Mouse (Mus musculus) T-helper 17 cell (primary cell): Measurements from ENCODE around the gene Prr15l.

Source experiments
- in situ Hi-C, 2 experiments: fragments of 300-600 bp; cut with MboI, MseI; formaldehyde crosslinking; loops; 1 replicate in 1 of 2; 2 replicates in 1 of 2; pipeline ENCODE4 v1.15.1; 2025; ENCODE audit warnings: high pct_unique_total_duplicates in 2 of 2

Gene Prr15l

GRCm38 (mm10) chr11:96916885-96917396 lies 11.0 kb upstream of the Prr15l start:
- in situ Hi-C loops, result loop anchor here in 1 of 2 experiments (5.0 kb wide), 1 partner anchor 105 kb away; no protein-coding TSS in a partner anchor

- in situ Hi-C loops, result loop anchor here in 1 of 2 experiments (5.0 kb wide), 1 partner anchor 105 kb away; no protein-coding TSS in a partner anchor
Measured at GRCm38 (mm10) chr11:96917415-96917814, 10.5 kb upstream of the Prr15l start.

GRCm38 (mm10) chr11:96919003-96919402 lies 8.9 kb upstream of the Prr15l start:
- in situ Hi-C loops, result loop anchor here in 1 of 2 experiments (5.0 kb wide), 1 partner anchor 103 kb away; no protein-coding TSS in a partner anchor

- in situ Hi-C loops, result loop anchor here in 1 of 2 experiments (5.0 kb wide), 1 partner anchor 107 kb away; no protein-coding TSS in a partner anchor
Measured at GRCm38 (mm10) chr11:96924861-96925260, 3.0 kb upstream of the Prr15l start.

GRCm38 (mm10) chr11:96925469-96926148 lies 2.3 kb upstream of the Prr15l start:
- in situ Hi-C loops, result loop anchor here in 1 of 2 experiments (5.0 kb wide), 1 partner anchor 107 kb away; no protein-coding TSS in a partner anchor

GRCm38 (mm10) chr11:96926587-96926986 lies 1.3 kb upstream of the Prr15l start:
- in situ Hi-C loops, result loop anchor here in 1 of 2 experiments (5.0 kb wide), 1 partner anchor 106 kb away; no protein-coding TSS in a partner anchor

- in situ Hi-C loops, result loop anchor here in 1 of 2 experiments (5.0 kb wide), 1 partner anchor 104 kb away; no protein-coding TSS in a partner anchor
Measured at GRCm38 (mm10) chr11:96928691-96929090, 787 bp downstream of the Prr15l start.

- in situ Hi-C loops, result loop anchor here in 1 of 2 experiments (5.0 kb wide), 1 partner anchor 103 kb away; no protein-coding TSS in a partner anchor
Measured at GRCm38 (mm10) chr11:96929096-96929765, 1.3 kb downstream of the Prr15l start.

- in situ Hi-C loops, result loop anchor here in 1 of 2 experiments (5.0 kb wide), 1 partner anchor 102 kb away; no protein-coding TSS in a partner anchor
Measured at GRCm38 (mm10) chr11:96929766-96930331, 1.9 kb downstream of the Prr15l start.

GRCm38 (mm10) chr11:96931327-96932062 lies 3.6 kb downstream of the Prr15l start:
- in situ Hi-C loops, result no loop called here

GRCm38 (mm10) chr11:96933562-96934276 lies 5.8 kb downstream of the Prr15l start:
- in situ Hi-C loops, result no loop called here

- in situ Hi-C loops, result no loop called here
Measured at GRCm38 (mm10) chr11:96934921-96935356, 7.0 kb downstream of the Prr15l start.

- in situ Hi-C loops, result no loop called here
Measured at GRCm38 (mm10) chr11:96935872-96936650, 8.2 kb downstream of the Prr15l start.

- in situ Hi-C loops, result no loop called here
Measured at GRCm38 (mm10) chr11:96937549-96938425, 9.9 kb downstream of the Prr15l start.

GRCm38 (mm10) chr11:96938426-96938800 lies 10.5 kb downstream of the Prr15l start:
- in situ Hi-C loops, result no loop called here

- in situ Hi-C loops, result no loop called here
Measured at GRCm38 (mm10) chr11:96940578-96941465, 12.9 kb downstream of the Prr15l start.

GRCm38 (mm10) chr11:96941989-96942590 lies 14.2 kb downstream of the Prr15l start:
- in situ Hi-C loops, result no loop called here
